Comparison of ENCODE assay signal across 10 mouse cellular contexts in the genomic region with DNA sequence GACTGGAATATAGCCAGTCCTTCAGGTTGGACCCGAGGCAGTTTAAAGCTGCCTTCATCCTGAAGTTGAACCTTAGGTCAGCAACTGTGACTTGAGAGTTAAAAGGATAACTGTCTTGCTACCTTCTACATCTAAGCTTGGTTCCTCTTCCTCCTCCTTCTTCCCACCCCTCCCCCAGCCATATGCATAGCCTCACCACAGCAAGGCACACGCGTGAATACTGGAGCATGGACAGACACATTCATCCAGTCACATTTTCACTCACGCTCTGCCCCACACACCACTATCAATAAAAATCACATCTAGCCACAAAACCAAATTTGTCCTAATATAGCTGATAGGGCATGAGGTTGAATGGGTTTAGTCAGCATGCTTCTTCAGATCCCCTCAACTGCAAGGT. TPM values are rescaled to one million over a fixed set of nuclear protein-coding genes. Genes with fewer than 3 reads are reported as not detected.
A peak's percentile ranks its signal among the peaks of the same experiment; 100 is the strongest.
DNase-seq lines count a peak whose midpoint lies in the region; ATAC-seq and TF ChIP-seq lines count a peak whose summit lies in the region.
"Had no signal": no experiment of that assay in that cellular context is flagged by ENCODE, and none has a peak within 500 bp of the region (broad histone marks: within the 10 kb centered on the region; RNA-seq: fewer than 3 reads in every experiment).

No protein-coding gene starts in this region.

- H3K27ac ChIP-seq in cortical plate, adult 2 months (ENCODE audit: insufficient read depth, low read length): peak overlapping the region; percentile 38
- H3K27ac ChIP-seq in hindbrain, embryonic 12.5 days: peak overlapping the region; percentile 82
- H3K27ac ChIP-seq in midbrain, embryonic 15.5 days: peak overlapping the region; percentile 90
- H3K27ac ChIP-seq: kidney, postnatal 0 days had no signal

- DNase-seq in cerebellum, adult 9-11 months: peak; percentile 25
- DNase-seq in cerebellum, adult 11-12 months: no peak
- no peak for DNase-seq in kidney, postnatal 10 days
- DNase-seq in Muller cell, postnatal 12 days (ENCODE audit: inconsistent ontology term): no peak
- no peak for DNase-seq in thymus, postnatal 36 days

- no peaks in the 10 kb centered on the region for H3K36me3 ChIP-seq in hindbrain, embryonic 12.5 days
- H3K36me3 ChIP-seq in midbrain, embryonic 15.5 days (replicated peaks): no peaks in the 10 kb centered on the region

- no peak for TF ChIP-seq POLR2A in cortical plate, adult 2 months (IDR thresholded peaks at IDR 0.05; ENCODE audit: extremely low read depth, insufficient read depth, low read length)

- TF ChIP-seq CTCF in cortical plate, adult 2 months (IDR thresholded peaks at IDR 0.05; ENCODE audit: extremely low read depth, insufficient read depth, low read length): no peak

- 64% methylated on average over 4 of the region's 4 CpGs for WGBS in hindbrain, embryonic 12.5 days
- 43% methylated on average over 4 of the region's 4 CpGs for WGBS in midbrain, embryonic 15.5 days

- H3K4me2 ChIP-seq in hindbrain, embryonic 12.5 days (replicated peaks): peak overlapping the region; percentile 67
- peak overlapping the region; percentile 58 for H3K4me2 ChIP-seq in midbrain, embryonic 15.5 days

- peak overlapping the region; percentile 74 for H3K9ac ChIP-seq in hindbrain, embryonic 12.5 days
- H3K9ac ChIP-seq in midbrain, embryonic 15.5 days: peak overlapping the region; percentile 78

- no peak for ATAC-seq in hindbrain, embryonic 12.5 days (ENCODE audit: low FRiP score)
- ATAC-seq in midbrain, embryonic 15.5 days (replicated peaks): no peak
- ATAC-seq: Patski had no signal

- H3K4me1 ChIP-seq in cortical plate, adult 2 months (ENCODE audit: control insufficient read depth, insufficient read depth, low read length): peaks cover 6% of the 10 kb centered on the region
- peaks cover 20% of the 10 kb centered on the region for H3K4me1 ChIP-seq in hindbrain, embryonic 12.5 days
- peaks cover 33% of the 10 kb centered on the region for H3K4me1 ChIP-seq in midbrain, embryonic 15.5 days

- no peaks in the 10 kb centered on the region for H3K9me3 ChIP-seq in hindbrain, embryonic 12.5 days (replicated peaks)
- H3K9me3 ChIP-seq in midbrain, embryonic 15.5 days: no peaks in the 10 kb centered on the region

- peak overlapping the region; percentile 80 for H3K4me3 ChIP-seq in cortical plate, adult 2 months (ENCODE audit: insufficient read depth, low read length)
- peak overlapping the region; percentile 69 for H3K4me3 ChIP-seq in hindbrain, embryonic 12.5 days
- H3K4me3 ChIP-seq in midbrain, embryonic 15.5 days: peak overlapping the region; percentile 87

- H3K27me3 ChIP-seq in hindbrain, embryonic 12.5 days: peaks cover 14% of the 10 kb centered on the region
- no peaks in the 10 kb centered on the region for H3K27me3 ChIP-seq in midbrain, embryonic 15.5 days (replicated peaks)

RNA-seq across cellular contexts. Expression of gene Smpd3, which starts 1.8 kb away (rescaled TPM):
- polyA plus RNA-seq in cortical plate, adult 2 months (2012; rRNA removed): 26.4 and 31.9 TPM in 2 replicates
- 29.2 and 31.2 TPM in 2 replicates for polyA plus RNA-seq in hindbrain, embryonic 12.5 days (2016; fragmentation: Nextera tagmentation; extraction: Ambion mirVana)
- polyA plus RNA-seq in midbrain, embryonic 15.5 days (2015; fragmentation: Nextera tagmentation; extraction: Ambion mirVana): 60.0 and 65.7 TPM in 2 replicates

Comparison
In these comparisons a context has a peak if more than half of its experiments do, and no peak if none do; other contexts are left out.
1. H3K27ac ChIP-seq: peak in every context shown above with its lines; median percentile 90 in midbrain, embryonic 15.5 days; 82 in hindbrain, embryonic 12.5 days; 38 in cortical plate, adult 2 months.